Mouse (Mus musculus): Measurements from ENCODE around the gene AF366264. TPM values are rescaled to one million over a fixed set of nuclear protein-coding genes. Genes with fewer than 3 reads are reported as not detected.
"Not testable (repeated sequence)": the region's sequence is repeated elsewhere in the genome, so short reads cannot be mapped to it uniquely, and the experiment has no call there.

Gene AF366264
- polyA plus RNA-seq (2015; fragmentation: Nextera tagmentation; extraction: Ambion mirVana): not detected in 2 replicates

DNA sequence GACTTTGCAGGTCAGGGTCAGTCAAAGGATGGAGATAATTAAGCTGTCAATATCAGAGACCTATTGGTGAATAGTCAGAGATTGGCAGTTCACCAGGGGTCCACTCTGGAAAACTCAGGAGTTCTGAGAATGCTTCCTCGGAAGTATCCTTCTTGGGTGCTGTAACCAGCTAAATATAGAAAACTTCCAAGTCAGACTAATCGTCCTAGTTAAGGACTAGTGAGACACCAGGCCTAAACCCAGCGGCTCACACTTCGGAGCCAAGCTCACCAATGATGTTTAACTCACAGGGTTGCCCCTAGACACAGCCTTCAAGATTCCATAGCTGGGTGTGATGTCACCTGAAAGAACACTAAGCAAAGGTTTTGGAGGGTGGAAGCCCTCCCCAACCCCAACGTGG, at the start of gene AF366264:
Gene AF366264, minus strand, starts transcription at position 101 of the 400 bp plus-strand sequence.
- H3K36me3 ChIP-seq; H3K9ac ChIP-seq; H3K27ac ChIP-seq; ATAC-seq (replicated peaks; ENCODE audit: insufficient number of reproducible peaks, insufficient read depth, low FRiP score, low read depth); H3K27me3 ChIP-seq; H3K4me2 ChIP-seq; H3K4me3 ChIP-seq; H3K4me1 ChIP-seq (replicated peaks); H3K9me3 ChIP-seq (replicated peaks): not testable (repeated sequence)
- 77% methylated on average over 5 of the region's 5 CpGs for WGBS

DNA sequence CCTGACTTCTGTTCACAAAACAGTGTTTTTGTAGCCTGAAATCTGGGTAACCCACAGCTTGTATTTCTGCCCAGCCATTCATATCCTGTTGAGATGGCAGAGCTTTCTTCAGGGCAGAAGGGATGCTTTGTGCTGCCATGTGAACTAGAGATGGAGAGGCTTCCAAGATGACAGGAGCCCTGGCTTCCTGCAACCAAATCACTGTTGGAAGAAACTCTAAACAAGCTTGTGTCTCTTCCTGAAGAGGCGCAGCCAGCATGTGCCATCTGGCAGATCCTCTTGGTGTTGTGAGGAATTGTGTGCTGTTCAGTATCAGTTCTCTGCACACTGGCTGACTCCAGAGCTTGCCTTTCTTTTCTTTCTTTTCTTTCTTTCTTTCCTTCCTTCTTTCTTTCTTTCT, 5.1 kb upstream of the AF366264 start:
- H3K27me3 ChIP-seq: not testable (repeated sequence)

DNA sequence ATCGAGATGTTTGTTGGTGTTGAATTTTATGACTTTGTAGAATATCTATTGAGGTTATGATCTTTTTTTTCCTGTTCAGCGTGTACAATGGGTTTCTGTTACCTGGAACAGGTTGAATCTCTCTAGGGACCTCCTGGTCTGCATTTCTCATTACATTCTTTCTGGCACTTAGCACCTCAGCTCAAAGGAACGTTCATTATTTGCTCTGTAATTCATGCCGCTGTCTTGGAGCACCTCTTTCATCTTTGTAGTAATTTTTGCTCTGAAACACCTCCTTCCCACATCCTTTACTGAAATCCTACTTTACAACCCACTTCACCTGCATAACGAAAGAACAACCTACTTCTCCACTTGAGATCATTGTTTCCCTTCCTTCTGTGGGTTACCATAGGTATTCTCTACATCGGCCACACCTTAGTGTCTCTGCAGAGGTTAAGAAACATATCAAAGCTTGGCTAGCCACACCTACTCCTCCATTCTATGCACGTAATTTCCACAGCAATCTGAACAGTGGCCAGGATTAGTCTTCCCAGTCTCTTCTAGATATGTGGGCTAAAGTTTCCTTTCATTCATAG, 9.5 kb downstream of the AF366264 start:
- Histone ChIP-seq H3K9ac (no peak overlapping the region), H3K4me3 (no peak overlapping the region), H3K9me3 (replicated peaks) (no peaks in the 10 kb centered on the region), H3K36me3 (no peaks in the 10 kb centered on the region), H3K4me2 (no peak overlapping the region), H3K27ac (no peak overlapping the region), H3K4me1 (replicated peaks) (no peaks in the 10 kb centered on the region), H3K27me3 (no peaks in the 10 kb centered on the region)
- WGBS: 60% methylated on average over 7 of the region's 7 CpGs
- ATAC-seq (replicated peaks; ENCODE audit: insufficient number of reproducible peaks, insufficient read depth, low FRiP score, low read depth): no peak

More for the DNA sequence above, 5.1 kb upstream of the AF366264 start:
- H3K9me3 ChIP-seq (replicated peaks); H3K4me2 ChIP-seq; H3K9ac ChIP-seq; H3K4me3 ChIP-seq; H3K4me1 ChIP-seq (replicated peaks); H3K36me3 ChIP-seq; H3K27ac ChIP-seq; ATAC-seq (replicated peaks; ENCODE audit: insufficient number of reproducible peaks, insufficient read depth, low FRiP score, low read depth): not testable (repeated sequence)
- 82% methylated on average over 1 of the region's 1 CpGs for WGBS

DNA sequence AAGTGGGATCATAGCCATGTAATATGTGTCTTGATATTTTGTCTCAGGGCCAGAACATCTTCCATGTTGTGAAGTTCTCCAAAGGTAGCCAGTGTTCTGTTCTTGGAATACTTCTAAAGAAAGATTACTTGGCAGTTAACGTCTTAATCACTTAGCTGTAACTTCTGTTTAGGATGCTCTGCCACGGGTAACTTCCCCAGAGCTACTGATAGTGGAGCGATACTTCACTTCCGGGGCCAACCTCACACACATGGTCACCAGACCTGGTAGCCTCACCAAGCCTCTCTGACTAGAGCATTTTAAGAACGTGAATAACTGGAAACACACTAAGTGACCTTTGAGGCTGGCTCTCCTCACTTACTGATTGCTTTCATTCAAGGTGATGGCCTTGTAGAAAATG, 38.6 kb downstream of the AF366264 start:
- Histone ChIP-seq H3K4me1 (replicated peaks) (no peaks in the 10 kb centered on the region), H3K9me3 (replicated peaks) (no peaks in the 10 kb centered on the region), H3K36me3 (peaks cover 40% of the 10 kb centered on the region), H3K4me2 (no peak overlapping the region), H3K27ac (no peak overlapping the region), H3K27me3 (no peaks in the 10 kb centered on the region), H3K4me3 (no peak overlapping the region), H3K9ac (no peak overlapping the region)
- no peak for ATAC-seq (replicated peaks; ENCODE audit: insufficient number of reproducible peaks, insufficient read depth, low FRiP score, low read depth)
- WGBS: 72% methylated on average over 5 of the region's 5 CpGs

DNA sequence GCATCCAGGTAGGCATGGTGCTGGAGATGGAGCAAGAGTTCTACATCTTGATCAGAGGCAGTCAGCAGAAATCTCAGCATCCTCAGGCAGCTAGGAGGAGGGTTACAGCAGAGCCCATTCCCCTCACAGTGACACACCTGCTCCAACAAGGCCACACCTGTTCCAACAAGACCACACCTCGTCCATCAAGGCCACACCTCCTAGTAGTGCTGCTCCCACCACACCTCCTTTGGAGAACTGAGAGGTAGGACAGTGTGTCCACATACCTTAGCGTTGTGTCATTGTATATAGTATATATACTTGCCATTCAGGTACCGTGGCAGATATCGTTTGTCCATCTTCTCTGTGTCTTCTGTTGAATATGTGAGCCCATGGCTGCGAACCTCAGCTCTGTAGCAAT, 40.5 kb downstream of the AF366264 start:
- H3K9me3 ChIP-seq (replicated peaks): no peaks in the 10 kb centered on the region
- no peak overlapping the region for H3K27ac ChIP-seq
- ATAC-seq (replicated peaks; ENCODE audit: insufficient number of reproducible peaks, insufficient read depth, low FRiP score, low read depth): no peak
- H3K36me3 ChIP-seq: peaks cover 56% of the 10 kb centered on the region
- 91% methylated on average over 5 of the region's 5 CpGs for WGBS
- no peak overlapping the region for H3K4me2 ChIP-seq
- no peaks in the 10 kb centered on the region for H3K4me1 ChIP-seq (replicated peaks)
- H3K27me3 ChIP-seq: no peaks in the 10 kb centered on the region
- no peak overlapping the region for H3K9ac ChIP-seq
- H3K4me3 ChIP-seq: no peak overlapping the region

DNA sequence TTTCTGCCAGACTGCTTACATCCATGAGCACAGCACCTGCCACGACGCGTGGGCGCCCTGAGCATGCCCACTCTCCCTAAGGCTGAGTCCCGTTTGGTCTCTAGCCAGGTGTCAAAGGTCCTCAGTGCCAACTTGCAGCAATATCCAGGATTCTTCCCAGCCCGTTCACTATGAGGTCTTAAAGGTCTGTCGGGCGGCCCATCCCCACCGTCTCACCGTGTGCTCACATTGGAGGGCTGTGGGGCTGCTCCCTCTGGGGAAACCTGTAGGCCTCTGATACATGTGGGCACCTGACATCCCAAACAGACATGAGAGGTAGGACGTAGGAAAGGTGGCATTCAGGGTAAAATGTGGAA, 44.5 kb downstream of the AF366264 start:
- no peak overlapping the region for H3K27ac ChIP-seq
- no peak overlapping the region for H3K4me3 ChIP-seq
- peaks cover 74% of the 10 kb centered on the region for H3K36me3 ChIP-seq
- H3K4me1 ChIP-seq (replicated peaks): no peaks in the 10 kb centered on the region
- 90% methylated on average over 11 of the region's 11 CpGs for WGBS
- no peaks in the 10 kb centered on the region for H3K9me3 ChIP-seq (replicated peaks)
- H3K27me3 ChIP-seq: no peaks in the 10 kb centered on the region
- H3K4me2 ChIP-seq: no peak overlapping the region
- H3K9ac ChIP-seq: no peak overlapping the region
- no peak for ATAC-seq (replicated peaks; ENCODE audit: insufficient number of reproducible peaks, insufficient read depth, low FRiP score, low read depth)

DNA sequence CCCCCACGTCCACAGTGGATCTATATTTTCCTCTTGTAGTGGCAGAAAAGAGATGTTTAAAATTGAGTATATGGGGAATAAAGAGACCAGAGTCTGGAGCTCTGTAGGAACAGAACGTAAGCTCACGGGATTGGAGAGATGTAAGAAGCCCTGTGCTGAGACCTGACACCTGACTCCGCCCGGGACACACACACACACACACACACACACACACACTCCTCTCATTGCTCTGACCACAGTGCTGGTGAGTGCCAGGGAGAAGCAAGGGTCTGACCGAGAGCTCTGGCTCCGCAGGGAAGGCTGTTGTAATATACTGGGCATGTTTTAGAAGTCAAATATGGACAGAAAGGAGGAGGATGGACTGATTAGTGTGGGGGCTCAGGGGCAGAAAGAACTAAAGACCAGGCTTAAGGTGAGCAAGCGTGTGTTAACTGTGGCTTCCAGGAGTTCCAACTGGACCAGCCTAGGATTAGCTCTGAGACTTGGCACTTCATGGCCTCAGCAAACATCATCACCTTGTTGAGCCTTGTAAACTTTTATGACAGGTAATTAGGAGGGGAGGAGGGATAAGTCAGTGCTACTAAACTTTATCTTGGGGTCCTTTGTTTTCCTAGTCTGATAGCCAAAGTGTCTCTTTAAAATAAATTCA, 45.0 kb downstream of the AF366264 start:
- no peak overlapping the region for H3K4me3 ChIP-seq
- no peak overlapping the region for H3K4me2 ChIP-seq
- no peak overlapping the region for H3K27ac ChIP-seq
- ATAC-seq (replicated peaks; ENCODE audit: insufficient number of reproducible peaks, insufficient read depth, low FRiP score, low read depth): no peak
- no peaks in the 10 kb centered on the region for H3K4me1 ChIP-seq (replicated peaks)
- H3K9me3 ChIP-seq (replicated peaks): no peaks in the 10 kb centered on the region
- no peaks in the 10 kb centered on the region for H3K27me3 ChIP-seq
- peaks cover 69% of the 10 kb centered on the region for H3K36me3 ChIP-seq
- 90% methylated on average over 8 of the region's 8 CpGs for WGBS
- no peak overlapping the region for H3K9ac ChIP-seq

DNA sequence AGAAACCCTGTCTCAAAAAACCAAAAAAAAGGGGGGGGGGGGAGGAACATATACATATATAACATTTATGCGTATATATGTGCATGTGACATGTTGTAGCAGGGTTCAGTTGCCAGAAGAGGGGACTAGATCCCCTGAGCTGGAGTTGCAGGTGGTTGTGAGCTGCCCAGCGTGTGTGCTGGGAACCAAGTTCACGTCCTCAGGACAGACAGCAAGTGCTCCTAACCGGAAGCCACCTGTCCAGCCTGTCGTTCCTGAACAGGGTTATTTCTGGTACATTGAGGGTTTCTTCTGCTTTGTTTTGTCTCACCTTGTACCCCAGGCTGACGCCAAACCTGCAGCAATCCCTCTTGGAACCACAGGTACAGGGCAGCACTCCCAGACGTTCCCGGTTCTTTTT, 48.6 kb downstream of the AF366264 start:
- no peak overlapping the region for H3K4me3 ChIP-seq
- H3K36me3 ChIP-seq: peaks cover 35% of the 10 kb centered on the region
- H3K4me2 ChIP-seq: no peak overlapping the region
- H3K27ac ChIP-seq: no peak overlapping the region
- no peaks in the 10 kb centered on the region for H3K27me3 ChIP-seq
- H3K9ac ChIP-seq: no peak overlapping the region
- ATAC-seq (replicated peaks; ENCODE audit: insufficient number of reproducible peaks, insufficient read depth, low FRiP score, low read depth): no peak
- H3K9me3 ChIP-seq (replicated peaks): no peaks in the 10 kb centered on the region
- 93% methylated on average over 8 of the region's 8 CpGs for WGBS
- peaks cover 7% of the 10 kb centered on the region; the same call in 1 of the 2 replicates for H3K4me1 ChIP-seq (replicated peaks)

DNA sequence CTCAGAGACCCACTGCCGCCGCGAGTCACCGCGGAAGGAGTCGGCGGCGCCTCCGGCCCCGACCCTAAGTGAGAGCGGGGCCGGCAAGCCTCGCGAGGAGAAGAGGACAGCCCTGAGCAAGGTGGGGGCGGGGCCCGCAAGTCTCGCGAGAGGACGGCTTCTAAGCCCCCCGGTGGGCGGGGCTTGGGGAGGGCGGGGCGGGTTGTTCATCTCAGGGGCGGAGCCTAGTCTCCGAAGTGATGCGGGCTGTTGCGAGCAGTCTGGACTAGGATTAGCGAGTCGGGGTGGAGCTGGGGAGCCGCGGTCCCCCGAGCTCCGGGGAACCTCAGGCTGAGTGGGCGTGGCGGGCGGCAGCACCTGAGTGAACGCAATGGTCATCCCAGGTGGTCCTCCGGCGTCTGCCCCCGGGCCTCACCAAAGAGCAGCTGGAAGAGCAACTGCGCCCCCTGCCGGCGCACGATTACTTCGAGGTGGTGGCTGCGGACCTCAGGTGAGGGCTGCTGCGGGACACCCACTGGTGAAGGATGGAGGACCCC, 52.4 kb downstream of the AF366264 start:
- ATAC-seq (replicated peaks; ENCODE audit: insufficient number of reproducible peaks, insufficient read depth, low FRiP score, low read depth): peak; percentile 95
- Histone ChIP-seq H3K4me2 (peak overlapping the region; percentile 80), H3K36me3 (peaks cover 23% of the 10 kb centered on the region), H3K27ac (peak overlapping the region; percentile 99), H3K4me1 (replicated peaks) (peaks cover 11% of the 10 kb centered on the region; the same call in 1 of the 2 replicates), H3K9ac (peak overlapping the region; percentile 90), H3K27me3 (no peaks in the 10 kb centered on the region), H3K9me3 (replicated peaks) (no peaks in the 10 kb centered on the region), H3K4me3 (peak overlapping the region; percentile 72)
- WGBS: under 1% methylated on average over 45 of the region's 47 CpGs

DNA sequence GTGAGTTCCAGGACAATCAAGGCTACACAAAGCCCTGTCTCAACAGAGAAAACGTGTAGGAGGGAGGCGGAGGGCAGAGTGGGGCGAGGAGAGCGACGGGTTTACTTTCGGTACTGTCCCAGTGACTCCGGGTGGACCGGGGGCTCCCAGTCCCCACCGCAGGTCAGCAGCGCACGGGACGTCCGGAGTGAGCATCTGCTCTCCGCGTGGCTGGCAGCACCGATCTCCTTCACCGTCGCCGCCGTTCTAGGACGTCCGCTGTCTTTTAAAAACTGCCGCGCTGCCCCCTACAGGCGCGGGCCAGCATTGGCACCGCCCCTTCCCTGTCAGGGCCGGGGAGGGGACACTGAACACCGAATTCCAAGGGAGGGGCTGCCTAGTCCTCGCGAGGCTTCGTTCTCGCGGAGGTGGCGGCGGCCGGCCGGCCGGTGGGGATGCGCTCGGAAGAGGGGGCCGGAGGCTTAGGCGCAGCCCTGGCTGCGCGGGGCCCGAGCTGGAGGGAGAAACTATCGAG, 52.9 kb downstream of the AF366264 start, which contains the start of gene Upf3a:
Gene Upf3a, plus strand, starts transcription at position 366 of the 514 bp plus-strand sequence.
- Histone ChIP-seq H3K4me1 (replicated peaks) (peaks cover 11% of the 10 kb centered on the region; the same call in 1 of the 2 replicates), H3K27ac (peak within 1 kb of the TSS; percentile 99), H3K4me2 (peak within 1 kb of the TSS; percentile 80), H3K9ac (peak within 1 kb of the TSS; percentile 90), H3K9me3 (replicated peaks) (no peaks in the 10 kb centered on the region), H3K27me3 (no peaks in the 10 kb centered on the region), H3K4me3 (peak within 1 kb of the TSS; percentile 72), H3K36me3 (peaks cover 28% of the 10 kb centered on the region)
- under 1% methylated on average over 47 of the region's 47 CpGs for WGBS
- ATAC-seq (replicated peaks; ENCODE audit: insufficient number of reproducible peaks, insufficient read depth, low FRiP score, low read depth): peak; percentile 94
